Mouse (Mus musculus) neutrophil, adult 5-6 weeks (primary cell): Measurements from ENCODE around the gene Tmod3. TPM values are rescaled to one million over a fixed set of nuclear protein-coding genes. Genes with fewer than 3 reads are reported as not detected.
A peak's percentile ranks its signal among the peaks of the same experiment; 100 is the strongest.
"Not testable (repeated sequence)": the region's sequence is repeated elsewhere in the genome, so short reads cannot be mapped to it uniquely, and the experiment has no call there.

Experiments
- ATAC-seq: fragments of 151-379, 151-347 bp; 2 replicates; pipeline ENCODE4 v1.8.0; 2017; ENCODE audit warnings: mild to moderate bottlenecking, moderate TSS enrichment; ENCODE audit not compliant: insufficient number of reproducible peaks, poor library complexity, low FRiP score, severe bottlenecking; ENCODE audit errors: extremely low read depth
- total RNA-seq: library from RNA; stranded (forward); fragments of 200-1000 nt; gene quantifications from 2 replicates; pipeline ENCODE4 v1.2.3, GENCODE M21; 2017

Tmod3 gene
- total RNA-seq, 1 experiment from 2014 or later: 327 TPM

- peak; percentile 53 for ATAC-seq
Observed at GRCm38 (mm10) chr9:75558812-75559511, 495 bp downstream of the Tmod3 start.

DNA sequence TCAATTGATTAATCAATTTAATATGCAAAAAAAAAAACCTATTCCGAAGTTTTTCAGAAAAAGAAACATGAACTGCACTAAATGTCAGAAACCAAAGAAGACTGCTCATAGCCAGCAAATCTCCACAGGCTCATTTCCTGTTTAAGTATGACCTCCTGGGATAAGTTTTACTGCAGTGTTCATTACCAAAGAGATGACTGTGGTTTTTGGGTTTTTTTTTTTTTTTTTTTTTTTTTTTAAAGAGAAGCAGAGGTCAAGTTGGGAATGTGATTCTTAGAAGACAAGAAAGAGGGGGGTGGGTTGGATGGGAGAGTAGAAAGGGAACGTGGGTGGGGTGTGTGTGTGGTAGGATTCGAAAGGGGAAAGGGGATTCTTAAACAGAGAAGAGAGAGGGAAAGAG, 1.1 kb downstream of the Tmod3 start:
- ATAC-seq: no peak

DNA sequence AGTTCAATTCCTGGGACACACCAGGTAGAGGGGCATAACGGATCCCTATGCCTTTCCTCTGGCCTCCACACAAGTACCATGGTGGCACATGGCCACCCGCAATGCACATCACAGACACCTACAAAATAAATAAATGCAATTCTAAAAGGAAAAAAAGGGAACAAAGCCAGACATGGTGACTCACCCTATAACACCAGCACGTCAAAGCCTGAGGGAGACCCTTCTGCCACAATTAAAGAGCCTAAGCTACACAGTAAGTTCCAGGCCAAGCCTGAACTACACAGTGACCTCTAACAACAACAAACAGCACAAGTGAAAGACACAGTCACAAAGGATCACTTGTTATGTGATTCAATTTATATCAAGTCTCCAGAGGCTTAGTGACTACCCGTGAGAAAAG, 5.7 kb downstream of the Tmod3 start:
- no peak for ATAC-seq

GRCm38 (mm10) chr9:75551342-75551741, 8.1 kb downstream of the Tmod3 start:
- no peak for ATAC-seq

DNA sequence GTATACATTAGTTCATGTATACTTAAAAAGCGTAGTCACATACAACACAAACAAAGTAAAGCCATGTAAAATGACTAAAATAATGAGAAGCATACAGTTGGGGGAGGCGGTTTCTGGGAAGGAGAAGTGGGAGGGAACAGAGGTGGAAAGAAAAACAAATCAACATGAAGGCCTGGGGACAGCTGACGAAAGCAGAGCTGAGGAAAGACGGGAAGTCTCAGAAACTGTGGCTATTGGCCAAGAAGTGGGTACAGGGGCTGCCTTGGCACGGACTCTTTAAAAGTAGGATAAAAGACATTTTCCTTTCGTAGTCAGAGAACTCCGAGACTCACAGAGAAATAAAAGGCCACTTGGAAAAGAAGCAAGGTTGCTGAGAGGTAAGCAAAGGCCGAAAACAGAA, 10.4 kb downstream of the Tmod3 start:
- ATAC-seq: no peak

DNA sequence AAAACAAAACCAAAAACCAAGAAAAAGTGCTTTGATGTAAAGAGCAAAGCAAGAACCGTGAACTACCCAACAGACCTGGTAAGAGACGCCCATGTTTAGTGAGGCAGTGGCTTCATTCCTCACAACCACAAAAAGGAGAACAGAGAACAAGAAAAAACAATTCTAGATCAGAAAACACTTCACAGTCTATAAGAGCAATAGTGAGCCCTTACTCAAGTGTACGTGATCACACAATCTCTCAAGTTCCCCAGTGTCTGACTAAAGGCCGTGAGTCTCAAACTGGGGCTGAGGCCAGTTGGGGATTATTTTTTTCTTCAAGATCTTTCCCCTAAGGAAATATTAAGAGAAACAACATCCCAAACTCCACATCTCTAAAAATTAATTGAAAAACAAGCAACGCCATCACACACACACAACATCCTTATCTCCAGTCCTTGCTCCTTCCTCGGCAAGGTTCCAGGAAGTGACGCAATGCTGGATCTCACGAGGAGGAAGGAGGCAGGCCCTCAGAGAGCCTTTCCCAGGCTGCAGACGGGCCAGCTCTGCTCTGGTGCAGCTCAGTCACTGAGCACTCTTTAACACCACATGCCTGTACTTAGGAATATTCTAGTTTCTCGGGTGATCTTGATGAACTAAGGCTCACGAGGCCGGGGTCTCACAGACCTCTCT, 12.4 kb downstream of the Tmod3 start:
- ATAC-seq: peak; percentile 75

DNA sequence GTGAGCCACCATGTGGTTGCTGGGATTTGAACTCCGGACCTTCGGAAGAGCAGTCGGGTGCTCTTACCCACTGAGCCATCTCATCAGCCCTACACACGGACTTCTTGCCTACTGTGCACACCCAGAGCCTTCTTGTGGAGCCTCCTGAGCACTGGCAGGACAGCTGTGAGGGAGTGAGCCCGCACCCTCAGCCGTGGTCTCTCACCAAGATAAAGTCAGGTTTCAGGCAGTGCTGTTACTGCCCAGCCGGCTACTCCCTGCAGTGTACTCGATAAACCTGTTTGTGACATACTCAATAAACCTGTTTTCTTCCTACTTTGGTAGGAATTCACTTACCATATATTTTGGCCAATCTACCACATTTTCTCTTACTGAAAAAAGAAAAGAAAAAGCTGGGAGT, 13.9 kb downstream of the Tmod3 start:
- no peak for ATAC-seq

DNA sequence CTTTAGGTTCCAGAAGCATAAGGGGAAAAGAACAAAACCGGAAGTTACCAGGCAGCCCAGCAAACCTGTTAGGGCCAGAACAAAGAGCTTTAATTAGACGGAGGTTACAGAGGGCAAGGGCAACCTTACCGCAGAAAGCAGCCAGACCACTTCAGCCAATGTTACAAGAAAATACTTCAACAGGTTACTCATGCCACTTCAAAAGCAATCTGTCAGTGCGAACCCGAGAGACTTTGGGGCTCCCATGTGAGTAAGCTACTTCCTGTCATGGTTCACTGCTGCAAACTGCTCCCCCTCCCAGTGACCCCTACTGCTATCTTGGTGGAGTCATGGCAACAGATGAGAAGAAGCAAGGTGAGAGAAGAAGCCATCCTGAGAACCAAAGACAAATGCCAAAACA, 18.0 kb downstream of the Tmod3 start:
- peak; percentile 86 for ATAC-seq

GRCm38 (mm10) chr9:75536422-75536821, 23.0 kb downstream of the Tmod3 start:
- ATAC-seq: no peak

DNA sequence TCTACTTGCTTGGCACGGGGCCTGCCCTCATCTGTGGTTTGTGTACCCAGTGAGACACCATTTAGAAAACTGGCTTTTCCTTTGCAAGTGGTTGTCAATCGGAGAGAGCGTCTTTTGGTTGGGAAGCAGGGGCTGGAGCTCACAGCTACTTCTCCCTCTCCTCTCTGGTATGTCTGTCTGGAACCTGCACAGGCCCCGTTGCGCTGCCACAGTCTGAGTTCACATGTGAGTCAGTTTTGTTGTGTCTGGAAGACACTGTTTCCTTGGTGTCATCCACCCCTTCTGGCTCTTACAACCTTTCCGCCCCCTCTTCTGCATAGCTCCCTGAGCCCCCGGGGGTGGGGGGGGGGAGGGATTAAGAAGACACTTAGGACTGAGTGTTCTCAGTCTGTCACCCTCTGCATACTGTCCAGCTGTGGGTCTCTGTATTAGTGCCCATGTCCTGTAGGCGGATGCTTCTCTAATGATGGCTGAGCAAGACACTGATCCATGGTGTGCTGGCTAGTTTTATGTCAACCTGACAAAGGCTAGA, 25.0 kb downstream of the Tmod3 start:
- no peak for ATAC-seq

DNA sequence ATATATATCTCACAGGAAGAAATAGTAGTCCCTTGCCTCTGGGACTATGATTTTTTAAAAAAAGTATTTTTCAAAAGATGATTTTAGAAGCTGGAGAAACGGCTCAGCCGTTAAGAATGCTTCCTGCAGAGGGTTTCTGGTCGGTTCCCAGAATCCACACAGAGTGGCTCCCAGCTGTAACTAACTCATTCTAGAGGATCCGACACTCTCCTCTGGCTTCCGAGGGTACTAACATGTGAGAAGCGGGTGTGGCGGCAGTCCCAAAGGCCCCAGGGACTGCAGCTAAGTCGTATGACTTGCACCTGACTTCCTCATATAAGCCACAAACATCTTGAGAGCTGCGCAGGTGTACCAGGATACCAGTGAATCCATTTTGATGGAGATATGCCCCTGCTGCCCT, 26.5 kb downstream of the Tmod3 start:
- ATAC-seq: not testable (repeated sequence)

GRCm38 (mm10) chr9:75532461-75532860, 27.0 kb downstream of the Tmod3 start:
- ATAC-seq: no peak

DNA sequence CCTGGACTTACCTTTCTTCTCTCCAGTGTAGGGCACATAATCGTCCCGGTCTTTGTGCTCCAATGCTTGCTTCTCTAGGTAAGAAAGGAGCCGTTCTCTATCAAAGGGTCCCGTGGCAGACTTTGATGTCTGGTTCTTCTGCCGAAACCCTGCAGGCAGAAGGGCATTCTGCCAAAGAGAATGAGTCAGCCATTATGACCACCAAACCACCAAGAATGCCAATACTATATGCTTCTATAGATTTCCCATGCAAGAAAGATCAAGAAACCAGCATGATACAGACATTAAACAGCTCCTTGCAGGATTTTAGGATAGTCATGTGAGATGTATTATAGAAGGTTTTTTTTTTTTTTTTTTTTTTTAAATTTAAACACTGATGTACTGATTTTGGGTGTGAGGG, 30.1 kb downstream of the Tmod3 start:
- ATAC-seq: no peak

GRCm38 (mm10) chr9:75528096-75528495, 31.4 kb downstream of the Tmod3 start:
- ATAC-seq: no peak

GRCm38 (mm10) chr9:75527368-75528059, 31.9 kb downstream of the Tmod3 start:
- ATAC-seq: no peak

- no peak for ATAC-seq
Observed at GRCm38 (mm10) chr9:75523646-75524045, 35.8 kb downstream of the Tmod3 start.

DNA sequence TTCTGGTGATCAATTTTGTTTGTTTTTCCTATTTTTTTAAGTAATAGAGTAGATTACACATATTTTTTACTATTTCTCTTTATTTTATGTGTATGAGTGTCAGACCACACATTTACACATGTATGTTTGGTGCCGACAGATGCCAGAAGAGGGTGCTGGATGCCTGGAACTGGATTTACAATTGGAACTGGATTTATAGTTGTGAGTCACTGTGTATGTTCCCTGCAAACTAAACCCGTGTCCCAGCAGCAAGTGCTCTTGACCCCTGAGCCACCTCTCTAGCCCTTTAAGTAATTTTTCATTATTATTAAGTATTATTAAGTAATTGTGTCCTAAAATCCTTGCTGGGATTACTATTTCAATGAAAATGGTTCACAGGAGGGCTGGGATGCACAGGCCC, 37.2 kb downstream of the Tmod3 start:
- no peak for ATAC-seq

- ATAC-seq: peak; percentile 86
Observed at GRCm38 (mm10) chr9:75521788-75522187, 37.7 kb downstream of the Tmod3 start.

GRCm38 (mm10) chr9:75520940-75521339, 38.5 kb downstream of the Tmod3 start:
- ATAC-seq: no peak

- no peak for ATAC-seq
Observed at GRCm38 (mm10) chr9:75517751-75518150, 41.7 kb downstream of the Tmod3 start.
